Mouse (Mus musculus) liver, embryonic 14.5 days (tissue): ENCODE measurements at regions not wholly inside any gene's neighbourhood (a gene's known extent, or its start where the extent isn't known, plus 50 kb on each side); places are given as distances from the start of the nearest gene placed in this dataset.

Experiments used
- ATAC-seq: fragments of 200-750 bp; cut with Nextera tagmentation; 2 replicates; pipeline ENCODE4 v1.8.0; 2017; ENCODE audit warnings: moderate number of reproducible peaks, mild to moderate bottlenecking, moderate library complexity; ENCODE audit not compliant: insufficient read depth
- DNase-seq, 3 experiments: peaks; one replicate each; pipeline ENCODE4 v3.0.0-alpha.2; 2012 to 2013; ENCODE audit warnings: low read depth in 3 of 3, low spot score in 3 of 3
- H3K27ac ChIP-seq: fragments of 300-500 bp; sonication (generic); 2 replicates; pipeline ENCODE4 v1.5.1; 2014; ENCODE audit warnings: moderate library complexity, mild to moderate bottlenecking, control low read depth, inconsistent platforms
- H3K27me3 ChIP-seq: fragments of 300-500 bp; sonication (generic); 2 replicates; pipeline ENCODE4 v1.6.1; 2014; ENCODE audit warnings: mild to moderate bottlenecking, low read length, moderate library complexity; ENCODE audit not compliant: control insufficient read depth, insufficient read depth
- H3K36me3 ChIP-seq: fragments of 300-500 bp; sonication (generic); replicated peaks from 2 replicates; pipeline ENCODE4 v1.6.1; 2014; ENCODE audit warnings: low read depth; ENCODE audit not compliant: control insufficient read depth, insufficient read depth
- H3K4me1 ChIP-seq, 2 experiments: fragments of 200-500 bp in 1 of 2; fragments of 300-500 bp in 1 of 2; sonication (generic) in 1 of 2; replicated peaks; 2 replicates each; pipeline ENCODE4 v1.6.1; 2012 to 2014; ENCODE audit warnings: antibody characterized with exemption in 1 of 2, inconsistent platforms in 1 of 2, low read length in 1 of 2; ENCODE audit not compliant: control insufficient read depth in 2 of 2, insufficient read depth in 2 of 2
- H3K4me2 ChIP-seq: fragments of 300-500 bp; sonication (generic); 2 replicates; pipeline ENCODE4 v1.6.1; 2014; ENCODE audit warnings: low read depth, mild to moderate bottlenecking, control low read depth, moderate library complexity
- H3K4me3 ChIP-seq, 2 experiments: fragments of 200-500 bp in 1 of 2; fragments of 300-500 bp in 1 of 2; sonication (generic) in 1 of 2; 2 replicates each; pipeline ENCODE4 v1.5.1; 2012 to 2014; ENCODE audit warnings: low read depth in 2 of 2, low read length in 2 of 2, mild to moderate bottlenecking in 2 of 2, control low read depth in 1 of 2, inconsistent platforms in 1 of 2, moderate library complexity in 1 of 2; ENCODE audit not compliant: insufficient read depth in 1 of 2
- H3K9ac ChIP-seq: fragments of 300-500 bp; sonication (generic); replicated peaks from 2 replicates; pipeline ENCODE4 v1.6.1; 2014; ENCODE audit warnings: mild to moderate bottlenecking, control low read depth, moderate library complexity
- H3K9me3 ChIP-seq: fragments of 300-500 bp; sonication (generic); 2 replicates; pipeline ENCODE4 v1.6.1; 2016; ENCODE audit warnings: low read length, mixed read lengths; ENCODE audit not compliant: control insufficient read depth
- CTCF ChIP-seq: IDR thresholded peaks from 2 replicates; pipeline ENCODE4 v1.5.1; 2016; ENCODE audit warnings: antibody characterized with exemption, low read depth, control low read depth
- EP300 ChIP-seq: IDR thresholded peaks from 2 replicates; pipeline ENCODE4 v1.6.1; 2016; ENCODE audit warnings: antibody characterized with exemption, low read depth
- WGBS: fragments of 180-500 bp; shearing (Covaris S2); extraction: QIAGEN DNeasy Blood & Tissue Kit; methylation state at CpG from one replicate; pipeline ENCODE4 v1.1.7; 2014; ENCODE audit not compliant: insufficient replicate concordance; 5-methylcytosine and 5-hydroxymethylcytosine counted together

DNA sequence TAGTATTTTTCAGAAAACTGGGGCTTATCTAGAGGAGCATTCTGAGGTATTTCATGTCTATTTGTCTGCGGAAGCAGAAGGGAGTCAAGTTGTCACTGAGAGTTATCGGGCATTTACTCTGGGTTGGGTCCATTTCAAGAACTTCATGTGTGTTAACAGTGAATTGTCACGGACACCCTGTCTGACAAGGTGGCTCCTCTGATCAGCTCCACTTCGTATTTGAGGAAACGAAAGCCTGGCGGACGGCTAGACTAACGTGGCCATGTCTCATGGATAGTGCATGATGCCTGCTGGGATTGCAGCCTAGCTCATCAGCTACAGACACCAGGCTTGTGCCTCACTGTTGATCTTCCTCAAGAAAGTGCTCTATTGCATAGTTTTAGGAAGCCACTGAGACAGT is 200.4 kb downstream of the 4933412E24Rik start:
- Histone ChIP-seq H3K36me3 (no peaks in the 10 kb centered on the region), H3K4me3 (no peak overlapping the region), H3K9ac (no peak overlapping the region), H3K4me2 (no peak overlapping the region), H3K27me3 (no peaks in the 10 kb centered on the region), H3K27ac (no peak overlapping the region), H3K4me1 (no peaks in the 10 kb centered on the region), H3K9me3 (no peaks in the 10 kb centered on the region)
- DNase-seq, result no peak
- WGBS, result 69% methylated on average over 8 of the region's 8 CpGs
- ATAC-seq, result no peak
- TF ChIP-seq CTCF (no peak), EP300 (no peak)

DNA sequence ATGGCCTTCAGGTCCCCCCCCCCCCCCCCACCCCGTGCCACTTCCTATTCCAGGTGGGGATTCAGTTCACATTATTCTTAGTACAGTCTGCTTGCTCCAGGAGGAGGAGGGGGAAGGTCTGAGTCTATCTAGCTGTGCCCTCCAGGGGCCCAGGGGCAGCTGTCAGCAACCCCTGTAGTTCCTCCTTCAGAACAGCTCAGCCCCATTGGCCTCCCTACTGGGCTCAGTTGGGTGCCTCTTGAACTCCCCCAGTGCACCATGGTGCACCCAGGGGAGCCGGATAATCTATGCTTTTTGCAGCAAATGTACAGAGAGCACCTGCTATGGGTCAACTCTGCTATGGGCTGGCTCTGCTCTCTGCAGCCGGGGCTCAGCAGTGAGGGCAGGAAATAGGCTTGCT is 204.8 kb downstream of the 4933412E24Rik start:
- Histone ChIP-seq H3K9ac (no peak overlapping the region), H3K4me3 (no peak overlapping the region), H3K9me3 (no peaks in the 10 kb centered on the region), H3K27ac (no peak overlapping the region), H3K36me3 (no peaks in the 10 kb centered on the region), H3K27me3 (no peaks in the 10 kb centered on the region), H3K4me2 (no peak overlapping the region), H3K4me1 (no peaks in the 10 kb centered on the region)
- no peak for DNase-seq
- TF ChIP-seq EP300 (no peak), CTCF (no peak)
- no peak for ATAC-seq
- 10% methylated on average over 3 of the region's 3 CpGs for WGBS

DNA sequence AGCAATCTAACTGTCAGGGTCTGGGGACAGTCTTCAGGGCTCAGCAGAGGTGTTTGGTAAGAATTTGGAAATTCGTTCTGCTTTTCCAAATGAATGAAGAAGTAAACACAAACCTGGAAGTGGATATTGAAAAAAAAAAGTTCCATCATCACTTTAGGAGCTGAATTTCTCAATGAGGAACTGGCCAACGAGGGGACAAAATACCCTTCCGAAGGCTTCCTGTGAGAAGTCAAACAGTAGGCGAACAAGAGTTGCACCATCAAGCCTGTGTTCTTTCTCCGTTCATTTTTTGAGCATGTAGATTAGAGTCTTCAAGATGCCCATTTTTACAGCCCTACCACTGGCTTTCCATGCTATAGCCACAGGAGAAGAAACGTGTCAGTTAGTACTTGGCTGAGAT is 207.1 kb downstream of the 4933412E24Rik start:
- ATAC-seq (no peak), DNase-seq (no peak)
- H3K9ac ChIP-seq, result no peak overlapping the region
- H3K27me3 ChIP-seq, result no peaks in the 10 kb centered on the region
- no peaks in the 10 kb centered on the region for H3K4me1 ChIP-seq
- no peak overlapping the region for H3K4me2 ChIP-seq
- no peaks in the 10 kb centered on the region for H3K36me3 ChIP-seq
- no peak overlapping the region for H3K4me3 ChIP-seq
- TF ChIP-seq CTCF (no peak), EP300 (no peak)
- H3K27ac ChIP-seq, result no peak overlapping the region
- H3K9me3 ChIP-seq, result no peaks in the 10 kb centered on the region
- WGBS, result 58% methylated on average over 6 of the region's 6 CpGs

DNA sequence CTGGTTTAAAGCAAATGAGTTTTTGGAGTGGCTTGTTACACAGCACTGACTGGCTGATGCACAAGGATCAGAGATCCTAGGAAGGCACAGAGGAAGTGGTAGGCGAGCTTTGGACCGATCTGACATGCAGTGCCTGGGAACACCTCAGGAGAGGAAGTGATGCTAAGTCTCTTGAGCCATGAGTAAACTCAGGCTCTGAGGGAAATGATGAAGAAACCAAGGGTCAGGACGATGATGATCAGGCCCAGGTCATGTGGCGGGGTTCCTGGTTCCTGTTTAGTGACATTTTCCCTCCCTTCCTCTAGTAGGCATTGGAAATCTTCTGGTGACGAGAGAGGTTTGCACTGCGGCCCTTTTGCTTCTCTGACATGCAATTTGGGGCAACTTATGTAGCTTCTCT is 208.7 kb downstream of the 4933412E24Rik start:
- no peak overlapping the region for H3K4me2 ChIP-seq
- no peaks in the 10 kb centered on the region for H3K36me3 ChIP-seq
- 53% methylated on average over 6 of the region's 6 CpGs for WGBS
- no peak overlapping the region for H3K27ac ChIP-seq
- no peak overlapping the region for H3K4me3 ChIP-seq
- no peaks in the 10 kb centered on the region for H3K27me3 ChIP-seq
- H3K9me3 ChIP-seq, result no peaks in the 10 kb centered on the region
- DNase-seq (no peak), ATAC-seq (no peak)
- TF ChIP-seq EP300 (no peak), CTCF (no peak)
- no peak overlapping the region for H3K9ac ChIP-seq
- H3K4me1 ChIP-seq, result no peaks in the 10 kb centered on the region

DNA sequence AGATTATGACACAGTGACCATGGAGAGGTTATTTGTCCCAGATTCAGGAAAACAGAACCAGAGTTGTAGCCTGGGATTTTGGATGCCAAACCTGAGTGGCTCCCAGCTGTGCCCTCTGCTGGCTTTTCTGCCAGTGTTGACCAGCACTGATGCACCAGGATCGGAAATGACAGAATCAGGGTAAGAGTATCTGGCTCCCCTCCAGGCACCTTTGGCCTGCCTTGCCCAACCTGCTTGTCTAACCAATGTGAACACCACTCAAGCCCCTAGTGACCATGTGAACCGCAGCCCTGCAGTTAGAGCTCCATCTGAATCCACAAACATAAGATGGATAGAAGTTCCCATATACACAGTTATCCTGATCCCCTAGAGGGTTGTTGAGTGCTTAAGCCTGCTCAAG is 210.6 kb downstream of the 4933412E24Rik start:
- Histone ChIP-seq H3K4me3 (no peak overlapping the region), H3K9me3 (no peaks in the 10 kb centered on the region), H3K27ac (no peak overlapping the region), H3K27me3 (no peaks in the 10 kb centered on the region), H3K36me3 (no peaks in the 10 kb centered on the region), H3K9ac (no peak overlapping the region), H3K4me1 (no peaks in the 10 kb centered on the region), H3K4me2 (no peak overlapping the region)
- ATAC-seq (no peak), DNase-seq (no peak)
- TF ChIP-seq CTCF (no peak), EP300 (no peak)
- 56% methylated on average over 2 of the region's 2 CpGs for WGBS

DNA sequence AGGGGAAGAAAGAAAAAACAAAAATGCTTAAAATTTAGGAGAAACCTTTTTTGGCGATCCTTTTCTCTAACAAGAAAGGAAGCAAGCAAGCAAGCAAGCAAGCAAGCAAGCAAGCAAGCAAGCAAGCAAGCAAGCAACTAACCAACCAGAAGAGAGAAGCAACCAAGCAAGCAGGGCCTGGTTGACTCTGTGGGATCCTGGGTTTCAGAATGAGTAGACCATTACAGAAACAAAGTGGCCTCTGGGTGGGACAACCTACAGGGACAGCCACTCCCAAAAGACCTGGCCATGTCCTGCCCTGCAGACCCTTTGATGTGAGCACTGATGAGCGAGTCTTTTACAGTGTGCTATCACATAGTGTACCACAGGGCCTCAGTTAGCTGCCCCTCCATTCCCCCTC is 211.6 kb downstream of the 4933412E24Rik start:
- Histone ChIP-seq H3K4me2 (no peak overlapping the region), H3K27me3 (no peaks in the 10 kb centered on the region), H3K4me1 (no peaks in the 10 kb centered on the region), H3K4me3 (no peak overlapping the region), H3K27ac (no peak overlapping the region), H3K36me3 (no peaks in the 10 kb centered on the region), H3K9me3 (no peaks in the 10 kb centered on the region), H3K9ac (no peak overlapping the region)
- 63% methylated on average over 2 of the region's 2 CpGs for WGBS
- ATAC-seq (no peak), DNase-seq (no peak)
- TF ChIP-seq CTCF, result no peak
- TF ChIP-seq EP300, result no peak
